Mouse (Mus musculus): ENCODE measurements around the gene Hist1h2aa. TPM values are rescaled to one million over a fixed set of nuclear protein-coding genes. Genes with fewer than 3 reads are reported as not detected.

Hist1h2aa gene
- polyA plus RNA-seq (2014; fragmentation: Nextera tagmentation; extraction: Ambion mirVana) = not detected in 2 replicates

DNA sequence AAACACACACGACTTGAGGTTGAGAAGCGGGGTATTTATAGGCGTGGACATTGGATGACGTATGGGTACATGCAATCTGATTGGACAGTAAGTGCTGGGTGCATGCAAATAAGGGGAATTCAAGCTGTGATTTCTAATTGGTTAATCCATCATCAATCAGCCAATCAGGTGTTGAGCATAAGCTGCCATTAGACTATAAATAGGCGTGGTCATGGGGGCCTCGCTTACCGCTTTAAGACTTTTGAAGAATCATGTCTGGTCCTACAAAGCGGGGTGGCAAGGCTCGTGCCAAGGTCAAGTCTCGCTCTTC, at the start of gene Hist1h2aa:
Gene Hist1h2aa (plus strand): TSS at position 252 of the 310 bp plus-strand sequence.
- Histone ChIP-seq H3K9ac (ENCODE audit: low read length) (no peak within 1 kb of the TSS), H3K4me2 (ENCODE audit: low read depth) (no peak within 1 kb of the TSS), H3K36me3 (ENCODE audit: control insufficient read depth, insufficient read depth, low read length) (no peaks in the 10 kb centered on the region), H3K4me3 (ENCODE audit: low read depth, low read length) (no peak within 1 kb of the TSS), H3K27me3 (ENCODE audit: control insufficient read depth, insufficient read depth, low read length) (no peaks in the 10 kb centered on the region), H3K9me3 (ENCODE audit: control insufficient read depth, low read length) (no peaks in the 10 kb centered on the region), H3K4me1 (ENCODE audit: control insufficient read depth, insufficient read depth, low read length) (no peaks in the 10 kb centered on the region), H3K27ac (ENCODE audit: low read depth, low read length) (no peak within 1 kb of the TSS)
- WGBS = 89% methylated on average over 10 of the region's 10 CpGs
- DNase-seq (ENCODE audit: low spot score) (no peak), ATAC-seq (ENCODE audit: insufficient read depth, low FRiP score, low TSS enrichment) (no peak)

DNA sequence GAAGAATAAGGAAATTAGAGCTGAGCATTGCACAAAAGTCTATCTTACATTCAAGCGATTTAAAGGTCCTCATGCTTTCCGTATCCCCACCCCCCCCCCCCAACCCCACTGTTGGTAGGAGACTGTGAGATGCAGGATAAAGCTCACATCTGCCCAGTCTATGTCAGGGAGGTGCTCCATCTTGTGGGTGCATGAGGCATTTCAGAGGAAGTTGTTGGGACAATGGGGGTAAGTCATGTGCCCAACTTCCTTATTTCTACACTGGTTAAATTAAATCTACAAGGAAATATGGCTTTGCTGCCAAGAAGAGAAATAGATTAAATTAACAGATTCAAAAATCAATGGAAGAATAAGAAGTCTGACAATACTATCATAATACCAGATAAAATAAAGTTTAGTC, 48.7 kb upstream of the Hist1h2aa start:
- no peak overlapping the region for H3K9ac ChIP-seq (ENCODE audit: low read length)
- no peak for ATAC-seq (ENCODE audit: insufficient read depth, low FRiP score, low TSS enrichment)
- H3K4me2 ChIP-seq (ENCODE audit: low read depth) = no peak overlapping the region
- H3K9me3 ChIP-seq (ENCODE audit: control insufficient read depth, low read length) = no peaks in the 10 kb centered on the region
- H3K27me3 ChIP-seq (ENCODE audit: control insufficient read depth, insufficient read depth, low read length) = no peaks in the 10 kb centered on the region
- 40% methylated on average over 2 of the region's 2 CpGs for WGBS
- no peaks in the 10 kb centered on the region for H3K36me3 ChIP-seq (ENCODE audit: control insufficient read depth, insufficient read depth, low read length)
- no peak overlapping the region for H3K27ac ChIP-seq (ENCODE audit: low read depth, low read length)
- H3K4me3 ChIP-seq (ENCODE audit: low read depth, low read length) = no peak overlapping the region
- peak; percentile 27 for DNase-seq (ENCODE audit: low spot score)
- peaks cover 3% of the 10 kb centered on the region; the same call in 1 of the 2 replicates for H3K4me1 ChIP-seq (ENCODE audit: control insufficient read depth, insufficient read depth, low read length)

DNA sequence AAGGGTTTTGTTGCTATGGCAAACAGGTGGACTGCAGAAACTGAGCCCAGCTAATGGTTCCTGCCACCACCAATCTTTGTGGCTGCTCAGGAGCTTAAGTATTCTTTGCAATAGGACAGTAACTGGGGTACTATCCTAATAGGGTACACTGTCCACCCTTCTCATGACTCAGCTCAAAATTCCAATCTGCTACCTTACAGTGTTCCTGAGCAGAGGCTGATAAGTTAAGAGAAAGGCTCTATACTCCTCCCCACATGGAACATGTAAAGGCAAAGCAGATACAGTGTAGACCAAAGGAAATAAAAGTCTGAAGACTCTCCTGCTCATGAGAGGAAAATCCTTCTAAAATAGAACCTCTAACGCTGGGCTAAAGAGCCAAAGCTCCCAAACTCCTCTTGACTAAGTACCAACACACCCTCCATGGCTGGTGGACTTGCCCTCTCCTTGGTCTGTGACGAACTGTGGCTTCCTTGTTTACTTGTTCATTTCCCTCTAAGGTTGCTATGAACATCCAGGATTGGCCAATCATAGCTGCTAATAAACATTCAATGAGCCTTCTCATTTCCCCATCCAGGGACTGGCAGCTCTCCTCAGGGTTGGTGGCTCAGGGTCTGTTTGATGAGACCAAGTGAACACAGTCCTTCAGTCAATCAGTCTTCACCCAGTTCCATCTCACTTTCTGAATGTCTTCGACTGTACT, 47.1 kb upstream of the Hist1h2aa start:
- no peaks in the 10 kb centered on the region for H3K36me3 ChIP-seq (ENCODE audit: control insufficient read depth, insufficient read depth, low read length)
- no peak for DNase-seq (ENCODE audit: low spot score)
- H3K9me3 ChIP-seq (ENCODE audit: control insufficient read depth, low read length) = no peaks in the 10 kb centered on the region
- H3K4me3 ChIP-seq (ENCODE audit: low read depth, low read length) = no peak overlapping the region
- no peaks in the 10 kb centered on the region for H3K27me3 ChIP-seq (ENCODE audit: control insufficient read depth, insufficient read depth, low read length)
- peaks cover 3% of the 10 kb centered on the region; the same call in 1 of the 2 replicates for H3K4me1 ChIP-seq (ENCODE audit: control insufficient read depth, insufficient read depth, low read length)
- no peak overlapping the region for H3K27ac ChIP-seq (ENCODE audit: low read depth, low read length)
- no peak overlapping the region for H3K9ac ChIP-seq (ENCODE audit: low read length)
- H3K4me2 ChIP-seq (ENCODE audit: low read depth) = no peak overlapping the region
- WGBS = 82% methylated on average over 3 of the region's 3 CpGs
- no peak for ATAC-seq (ENCODE audit: insufficient read depth, low FRiP score, low TSS enrichment)

DNA sequence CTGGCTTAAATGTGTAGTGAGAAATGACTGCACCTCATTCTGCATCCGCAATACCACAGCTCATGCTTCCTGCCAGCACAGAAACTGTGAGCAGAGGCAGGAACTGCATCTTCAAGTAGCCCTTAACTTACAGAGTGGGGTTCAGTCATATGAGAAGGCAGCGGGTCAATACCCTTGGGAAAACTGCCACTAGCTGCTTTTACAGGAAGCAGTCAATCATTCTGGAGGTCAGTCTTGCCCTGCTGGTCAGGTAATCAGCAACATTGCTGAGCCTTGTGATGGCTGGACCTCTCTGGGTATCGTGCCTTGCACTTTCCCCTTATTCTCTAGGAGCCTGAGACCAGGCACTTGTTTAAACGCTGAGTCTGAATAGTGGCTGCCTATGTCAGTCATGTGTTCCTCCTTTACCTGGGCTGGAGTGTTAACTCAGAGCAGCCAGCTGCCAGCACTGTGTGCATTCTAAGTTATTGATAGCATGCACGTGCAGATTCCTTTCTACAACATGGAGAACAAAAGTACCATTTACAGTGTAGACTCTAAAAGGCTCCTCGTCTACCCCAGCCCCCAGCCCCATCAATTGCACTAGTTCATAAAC, 45.2 kb upstream of the Hist1h2aa start:
- H3K4me1 ChIP-seq (ENCODE audit: control insufficient read depth, insufficient read depth, low read length) = peaks cover 3% of the 10 kb centered on the region
- ATAC-seq (ENCODE audit: insufficient read depth, low FRiP score, low TSS enrichment) (no peak), DNase-seq (ENCODE audit: low spot score) (peak; percentile 14)
- no peak overlapping the region for H3K4me2 ChIP-seq (ENCODE audit: low read depth)
- 58% methylated on average over 6 of the region's 6 CpGs for WGBS
- no peaks in the 10 kb centered on the region for H3K36me3 ChIP-seq (ENCODE audit: control insufficient read depth, insufficient read depth, low read length)
- H3K9me3 ChIP-seq (ENCODE audit: control insufficient read depth, low read length) = no peaks in the 10 kb centered on the region
- no peak overlapping the region for H3K27ac ChIP-seq (ENCODE audit: low read depth, low read length)
- H3K4me3 ChIP-seq (ENCODE audit: low read depth, low read length) = no peak overlapping the region
- no peak overlapping the region for H3K9ac ChIP-seq (ENCODE audit: low read length)
- no peaks in the 10 kb centered on the region for H3K27me3 ChIP-seq (ENCODE audit: control insufficient read depth, insufficient read depth, low read length)

DNA sequence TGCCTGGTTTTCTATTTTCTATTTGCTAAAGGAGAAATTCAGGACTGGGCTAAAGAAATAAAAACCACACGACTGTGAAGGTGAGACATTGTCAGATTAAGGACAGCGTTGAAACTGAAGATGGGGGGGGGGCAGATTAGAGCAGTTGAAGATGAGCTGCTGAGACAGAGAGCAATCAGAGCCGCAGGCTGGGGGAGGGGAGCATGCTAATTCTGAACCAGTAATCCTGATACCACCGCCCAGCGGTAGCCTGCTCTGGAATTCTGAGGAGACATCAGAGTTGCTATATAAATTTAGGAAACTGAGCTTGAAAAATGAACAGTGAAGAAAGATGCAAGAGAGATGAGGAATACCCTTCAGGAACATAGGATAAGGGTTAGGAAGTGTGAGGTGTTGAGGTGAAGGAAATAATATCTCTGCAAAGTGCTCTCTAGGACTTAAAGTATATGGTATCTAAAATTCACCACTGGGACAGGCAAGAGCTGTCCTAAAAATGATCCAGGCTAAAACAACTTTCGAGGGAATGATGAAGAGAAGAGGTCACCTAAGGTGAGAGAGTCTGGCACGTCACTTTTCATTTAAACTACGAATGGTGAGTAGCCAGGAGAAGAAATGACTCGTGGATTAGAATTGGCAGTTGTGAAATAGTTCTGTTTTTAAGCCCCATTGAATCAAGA, 41.5 kb upstream of the Hist1h2aa start:
- H3K27me3 ChIP-seq (ENCODE audit: control insufficient read depth, insufficient read depth, low read length) = no peaks in the 10 kb centered on the region
- no peak overlapping the region for H3K27ac ChIP-seq (ENCODE audit: low read depth, low read length)
- no peaks in the 10 kb centered on the region for H3K36me3 ChIP-seq (ENCODE audit: control insufficient read depth, insufficient read depth, low read length)
- 30% methylated on average over 9 of the region's 9 CpGs for WGBS
- no peak overlapping the region for H3K4me2 ChIP-seq (ENCODE audit: low read depth)
- no peak overlapping the region for H3K4me3 ChIP-seq (ENCODE audit: low read depth, low read length)
- ATAC-seq (ENCODE audit: insufficient read depth, low FRiP score, low TSS enrichment) = no peak
- H3K9me3 ChIP-seq (ENCODE audit: control insufficient read depth, low read length) = no peaks in the 10 kb centered on the region
- peaks cover 3% of the 10 kb centered on the region for H3K4me1 ChIP-seq (ENCODE audit: control insufficient read depth, insufficient read depth, low read length)
- H3K9ac ChIP-seq (ENCODE audit: low read length) = no peak overlapping the region
- DNase-seq (ENCODE audit: low spot score) = no peak

DNA sequence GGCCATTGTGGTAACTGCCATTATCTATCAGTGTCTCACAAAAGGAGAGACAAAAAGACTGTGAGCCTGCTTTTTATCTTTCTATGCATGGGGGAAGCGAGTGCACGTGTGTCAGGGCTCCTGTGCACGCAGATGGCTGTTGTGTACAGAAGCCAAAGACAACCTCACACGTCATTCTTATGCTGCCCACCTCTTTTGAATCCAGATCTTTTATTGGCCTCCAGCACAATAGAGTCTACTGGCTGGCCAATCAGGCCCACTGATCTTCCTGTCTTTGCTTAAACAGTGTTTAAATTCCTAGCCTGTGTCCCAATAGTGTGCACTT, 41.0 kb upstream of the Hist1h2aa start:
- peaks cover 3% of the 10 kb centered on the region for H3K4me1 ChIP-seq (ENCODE audit: control insufficient read depth, insufficient read depth, low read length)
- WGBS = 37% methylated on average over 4 of the region's 4 CpGs
- no peaks in the 10 kb centered on the region for H3K36me3 ChIP-seq (ENCODE audit: control insufficient read depth, insufficient read depth, low read length)
- H3K9me3 ChIP-seq (ENCODE audit: control insufficient read depth, low read length) = no peaks in the 10 kb centered on the region
- H3K27me3 ChIP-seq (ENCODE audit: control insufficient read depth, insufficient read depth, low read length) = no peaks in the 10 kb centered on the region
- H3K4me3 ChIP-seq (ENCODE audit: low read depth, low read length) = no peak overlapping the region
- DNase-seq (ENCODE audit: low spot score) (peak; percentile 24), ATAC-seq (ENCODE audit: insufficient read depth, low FRiP score, low TSS enrichment) (no peak)
- H3K4me2 ChIP-seq (ENCODE audit: low read depth) = no peak overlapping the region
- H3K27ac ChIP-seq (ENCODE audit: low read depth, low read length) = no peak overlapping the region
- H3K9ac ChIP-seq (ENCODE audit: low read length) = no peak overlapping the region

DNA sequence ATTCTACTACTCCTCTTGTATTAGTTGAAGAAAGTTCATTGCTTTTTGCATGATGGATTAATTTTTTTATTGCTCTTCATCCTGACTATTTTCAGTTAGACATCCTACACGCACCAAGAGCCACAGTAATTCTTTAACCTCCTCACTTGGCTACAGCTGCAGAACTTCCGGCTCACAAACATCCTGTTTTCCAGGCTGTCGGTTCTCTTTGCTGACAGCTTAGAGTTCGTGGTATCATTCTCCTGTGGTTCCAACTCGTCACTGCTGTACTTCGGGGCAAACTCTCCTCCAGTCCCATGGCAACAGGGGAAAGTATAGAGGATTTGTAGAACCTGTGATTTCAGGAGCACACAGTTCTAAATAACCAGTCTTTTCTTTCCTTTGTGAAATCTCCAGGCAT, 36.0 kb upstream of the Hist1h2aa start:
- H3K36me3 ChIP-seq (ENCODE audit: control insufficient read depth, insufficient read depth, low read length) = no peaks in the 10 kb centered on the region
- H3K27me3 ChIP-seq (ENCODE audit: control insufficient read depth, insufficient read depth, low read length) = no peaks in the 10 kb centered on the region
- no peak for DNase-seq (ENCODE audit: low spot score)
- H3K9me3 ChIP-seq (ENCODE audit: control insufficient read depth, low read length) = no peaks in the 10 kb centered on the region
- no peak overlapping the region for H3K27ac ChIP-seq (ENCODE audit: low read depth, low read length)
- no peak overlapping the region for H3K4me3 ChIP-seq (ENCODE audit: low read depth, low read length)
- no peak overlapping the region for H3K4me2 ChIP-seq (ENCODE audit: low read depth)
- H3K9ac ChIP-seq (ENCODE audit: low read length) = no peak overlapping the region
- no peak for ATAC-seq (ENCODE audit: insufficient read depth, low FRiP score, low TSS enrichment)
- 71% methylated on average over 6 of the region's 6 CpGs for WGBS
- H3K4me1 ChIP-seq (ENCODE audit: control insufficient read depth, insufficient read depth, low read length) = no peaks in the 10 kb centered on the region

DNA sequence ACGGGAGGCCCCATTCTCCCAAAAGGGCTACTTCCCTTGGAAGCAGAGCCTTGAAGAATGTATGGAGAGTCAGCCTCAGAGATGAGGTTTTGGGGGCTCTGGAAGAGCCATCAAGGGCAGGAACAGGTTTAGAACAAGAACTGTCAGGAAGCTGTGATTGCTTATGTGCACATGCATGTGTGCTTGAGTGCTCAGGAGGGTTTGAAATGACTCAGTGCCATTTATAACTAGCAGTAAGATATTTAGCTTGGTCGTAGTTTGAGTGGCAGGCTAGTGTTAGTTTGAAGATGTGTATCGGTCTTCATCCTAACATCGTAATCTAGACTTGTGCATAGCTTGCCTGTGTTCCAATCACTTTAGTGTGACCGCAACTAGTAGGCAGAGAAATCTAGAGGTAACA, 27.4 kb upstream of the Hist1h2aa start:
- WGBS = 96% methylated on average over 5 of the region's 5 CpGs

DNA sequence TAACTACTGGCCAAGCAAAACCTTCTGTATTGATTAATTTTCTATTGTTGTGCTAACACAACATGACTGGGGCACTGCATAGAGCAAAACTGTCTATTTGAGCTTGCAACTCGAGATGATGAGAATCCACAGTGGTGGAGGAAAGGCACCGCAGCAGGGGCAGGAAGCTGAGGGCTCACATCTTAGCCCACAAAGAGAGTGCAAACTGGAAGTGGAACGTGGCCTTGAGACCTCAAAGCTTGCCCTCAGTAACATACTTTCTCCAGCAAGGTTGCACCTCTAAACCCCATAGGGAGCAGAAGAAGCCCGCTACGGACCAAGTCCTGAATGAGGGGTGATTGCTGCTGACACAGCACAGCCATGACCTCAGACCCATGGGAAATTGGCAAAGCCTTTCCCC, 24.1 kb upstream of the Hist1h2aa start:
- H3K27ac ChIP-seq (ENCODE audit: low read depth, low read length) = no peak overlapping the region
- H3K9me3 ChIP-seq (ENCODE audit: control insufficient read depth, low read length) = no peaks in the 10 kb centered on the region
- ATAC-seq (ENCODE audit: insufficient read depth, low FRiP score, low TSS enrichment) (no peak), DNase-seq (ENCODE audit: low spot score) (no peak)
- 92% methylated on average over 5 of the region's 5 CpGs for WGBS
- H3K4me1 ChIP-seq (ENCODE audit: control insufficient read depth, insufficient read depth, low read length) = no peaks in the 10 kb centered on the region
- no peak overlapping the region for H3K9ac ChIP-seq (ENCODE audit: low read length)
- no peak overlapping the region for H3K4me3 ChIP-seq (ENCODE audit: low read depth, low read length)
- no peaks in the 10 kb centered on the region for H3K27me3 ChIP-seq (ENCODE audit: control insufficient read depth, insufficient read depth, low read length)
- H3K36me3 ChIP-seq (ENCODE audit: control insufficient read depth, insufficient read depth, low read length) = no peaks in the 10 kb centered on the region
- no peak overlapping the region for H3K4me2 ChIP-seq (ENCODE audit: low read depth)

More for the DNA sequence above, 27.4 kb upstream of the Hist1h2aa start:
- H3K27me3 ChIP-seq (ENCODE audit: control insufficient read depth, insufficient read depth, low read length) = no peaks in the 10 kb centered on the region
- H3K27ac ChIP-seq (ENCODE audit: low read depth, low read length) = no peak overlapping the region
- H3K9me3 ChIP-seq (ENCODE audit: control insufficient read depth, low read length) = no peaks in the 10 kb centered on the region
- H3K4me1 ChIP-seq (ENCODE audit: control insufficient read depth, insufficient read depth, low read length) = no peaks in the 10 kb centered on the region
- no peak overlapping the region for H3K4me2 ChIP-seq (ENCODE audit: low read depth)
- no peaks in the 10 kb centered on the region for H3K36me3 ChIP-seq (ENCODE audit: control insufficient read depth, insufficient read depth, low read length)
- no peak overlapping the region for H3K9ac ChIP-seq (ENCODE audit: low read length)
- ATAC-seq (ENCODE audit: insufficient read depth, low FRiP score, low TSS enrichment) = no peak
- DNase-seq (ENCODE audit: low spot score) = no peak
- no peak overlapping the region for H3K4me3 ChIP-seq (ENCODE audit: low read depth, low read length)
